Mouse (Mus musculus) adrenal gland, adult 2 months (tissue): ENCODE data around the gene Kif6. TPM values are rescaled to one million over a fixed set of nuclear protein-coding genes. Genes with fewer than 3 reads are reported as not detected.

Source experiments
- DNase-seq: peaks from one replicate; pipeline ENCODE4 v3.0.0; 2021
- polyA plus RNA-seq: library from polyadenylated mRNA; depleted of rRNA; stranded (reverse); fragments of >200 nt; gene quantifications from 2 replicates; pipeline ENCODE4 v1.2.3, GENCODE M21; 2012
- total RNA-seq, 2 experiments: library from RNA; stranded (reverse); gene quantifications; 2 replicates each; pipeline ENCODE4 v1.2.3; 2021

Kif6 gene
- total and polyA plus RNA-seq, 3 experiments, result 0.08 to 0.55 (median 0.35) TPM

- no peak for DNase-seq
These were observed 173.4 kb downstream of the Kif6 start for GRCm38 (mm10) chr17:49788187-49788974.

- DNase-seq, result no peak
These were observed 176.6 kb downstream of the Kif6 start for GRCm38 (mm10) chr17:49791546-49791945.

- no peak for DNase-seq
These were observed 177.3 kb downstream of the Kif6 start for GRCm38 (mm10) chr17:49792217-49792743.

- DNase-seq, result no peak
These were observed 178.0 kb downstream of the Kif6 start for GRCm38 (mm10) chr17:49792946-49793345.

- no peak for DNase-seq
These were observed 179.0 kb downstream of the Kif6 start for GRCm38 (mm10) chr17:49793965-49794364.

- no peak for DNase-seq
These were observed 180.3 kb downstream of the Kif6 start for GRCm38 (mm10) chr17:49795241-49795640.

GRCm38 (mm10) chr17:49796116-49796515 lies 181.2 kb downstream of the Kif6 start:
- no peak for DNase-seq

GRCm38 (mm10) chr17:49799168-49799567 lies 184.2 kb downstream of the Kif6 start:
- peak; percentile 9 for DNase-seq

GRCm38 (mm10) chr17:49800157-49800556 lies 185.2 kb downstream of the Kif6 start:
- no peak for DNase-seq

GRCm38 (mm10) chr17:49807461-49807860 lies 192.5 kb downstream of the Kif6 start:
- no peak for DNase-seq

- DNase-seq, result no peak
These were observed 193.9 kb downstream of the Kif6 start for GRCm38 (mm10) chr17:49808712-49809343.

GRCm38 (mm10) chr17:49813893-49814640 lies 199.1 kb downstream of the Kif6 start:
- no peak for DNase-seq

GRCm38 (mm10) chr17:49816067-49816565 lies 201.2 kb downstream of the Kif6 start:
- peak; percentile 21 for DNase-seq

- no peak for DNase-seq
These were observed 201.8 kb downstream of the Kif6 start for GRCm38 (mm10) chr17:49816703-49817102.

GRCm38 (mm10) chr17:49820203-49820602 lies 205.3 kb downstream of the Kif6 start:
- DNase-seq, result no peak

- DNase-seq, result no peak
These were observed 209.4 kb downstream of the Kif6 start for GRCm38 (mm10) chr17:49824142-49824840.

GRCm38 (mm10) chr17:49824841-49825450 lies 210.0 kb downstream of the Kif6 start:
- DNase-seq, result no peak

- no peak for DNase-seq
These were observed 210.9 kb downstream of the Kif6 start for GRCm38 (mm10) chr17:49825831-49826230.

GRCm38 (mm10) chr17:49831745-49832144 lies 216.8 kb downstream of the Kif6 start:
- DNase-seq, result no peak

- no peak for DNase-seq
These were observed 219.2 kb downstream of the Kif6 start for GRCm38 (mm10) chr17:49834044-49834545.

- DNase-seq, result no peak
These were observed 222.5 kb downstream of the Kif6 start for GRCm38 (mm10) chr17:49837417-49837816.
